Mouse (Mus musculus) CH12.LX (cell line): ENCODE measurements at regions not wholly inside any gene's neighbourhood (a gene's known extent, or its start where the extent isn't known, plus 50 kb on each side); places are given as distances from the start of the nearest gene placed in this dataset.

Experiments used
- DNase-seq: peaks from one replicate; pipeline ENCODE4 v3.0.0-alpha.2; 2013; ENCODE audit errors: extremely low read depth
- H3K27ac ChIP-seq: 2 replicates; pipeline ENCODE4 v1.5.1; 2012; ENCODE audit warnings: low read depth, mild to moderate bottlenecking, control low read depth, moderate library complexity; ENCODE audit not compliant: insufficient read depth
- H3K27me3 ChIP-seq: replicated peaks from 2 replicates; pipeline ENCODE3; 2012; ENCODE audit warnings: inconsistent platforms
- H3K36me3 ChIP-seq, 2 experiments: replicated peaks in 1 of 2; 2 replicates each; pipeline versions ENCODE3 to v1.6.1; 2012; ENCODE audit warnings: inconsistent platforms in 1 of 2, low read length in 1 of 2, mild to moderate bottlenecking in 1 of 2, mixed read lengths in 1 of 2, moderate library complexity in 1 of 2; ENCODE audit not compliant: control insufficient read depth in 1 of 2, insufficient read depth in 1 of 2
- H3K4me1 ChIP-seq, 2 experiments: 2 replicates each; pipeline ENCODE4 v1.6.1; 2012; ENCODE audit warnings: inconsistent platforms in 1 of 2, moderate library complexity in 1 of 2; ENCODE audit not compliant: insufficient read depth in 2 of 2, control insufficient read depth in 1 of 2
- H3K4me2 ChIP-seq: 2 replicates; pipeline ENCODE4 v1.6.1; 2012; ENCODE audit warnings: low read depth, mild to moderate bottlenecking, control low read depth; ENCODE audit not compliant: poor library complexity, insufficient read depth, severe bottlenecking
- H3K4me3 ChIP-seq, 3 experiments: fragments of 150-350 bp in 1 of 3; sonication (generic) in 1 of 3; replicated peaks in 1 of 3; 2 replicates each; pipeline versions ENCODE3 to v1.5.1; 2011 to 2012; ENCODE audit warnings: low read depth in 2 of 3, low read length in 2 of 3, mild to moderate bottlenecking in 2 of 3, moderate library complexity in 2 of 3, control low read depth in 1 of 3, improper control_type of control experiment in 1 of 3, inconsistent platforms in 1 of 3, mixed read lengths in 1 of 3; ENCODE audit not compliant: poor library complexity in 1 of 3
- H3K79me2 ChIP-seq: replicated peaks from 2 replicates; pipeline ENCODE4 v1.6.1; 2012; ENCODE audit warnings: mild to moderate bottlenecking, moderate library complexity; ENCODE audit not compliant: control insufficient read depth, poor library complexity, insufficient read depth, severe bottlenecking; ENCODE audit errors: extremely low read depth
- H3K9ac ChIP-seq: 2 replicates; pipeline ENCODE4 v1.6.1; 2012; ENCODE audit warnings: low read depth, mild to moderate bottlenecking, control low read depth, moderate library complexity; ENCODE audit not compliant: insufficient read depth
- H3K9me3 ChIP-seq: replicated peaks from 2 replicates; pipeline ENCODE3; 2012; ENCODE audit warnings: low read length, inconsistent platforms, mixed read lengths
- CHD1 ChIP-seq: IDR thresholded peaks from 2 replicates; pipeline ENCODE4 v1.6.1; 2012; ENCODE audit warnings: low read depth, low read length, improper control_type of control experiment, inconsistent platforms
- CTCF ChIP-seq, 2 experiments: IDR thresholded peaks in 1 of 2; conservative IDR thresholded peaks in 1 of 2; 2 replicates each; pipeline ENCODE4 v1.5.1; 2011 to 2012; ENCODE audit warnings: low read depth in 2 of 2, low read length in 2 of 2, improper control_type of control experiment in 1 of 2, inconsistent platforms in 1 of 2, mild to moderate bottlenecking in 1 of 2, moderate library complexity in 1 of 2
- E2F4 ChIP-seq: IDR thresholded peaks from 2 replicates; pipeline ENCODE4 v1.6.1; 2011; ENCODE audit warnings: low read depth, low read length, improper control_type of control experiment; ENCODE audit not compliant: insufficient replicate concordance
- EP300 ChIP-seq: IDR thresholded peaks from 2 replicates; pipeline ENCODE4 v1.6.1; 2011; ENCODE audit warnings: low read length, improper control_type of control experiment
- ETS1 ChIP-seq: conservative IDR thresholded peaks from 2 replicates; pipeline ENCODE4 v1.6.1; 2012; ENCODE audit warnings: low read depth, mild to moderate bottlenecking, inconsistent platforms, low read length, improper control_type of control experiment, moderate library complexity
- GABPA ChIP-seq: IDR thresholded peaks from 2 replicates; pipeline ENCODE4 v1.6.1; 2012; ENCODE audit warnings: low read depth, low read length, improper control_type of control experiment, inconsistent platforms; ENCODE audit not compliant: insufficient replicate concordance
- HCFC1 ChIP-seq: IDR thresholded peaks from 2 replicates; pipeline ENCODE4 v1.6.1; 2012; ENCODE audit warnings: low read depth, mild to moderate bottlenecking, inconsistent platforms, low read length, improper control_type of control experiment
- JUN ChIP-seq: IDR thresholded peaks from 2 replicates; pipeline ENCODE4 v1.6.1; 2011; ENCODE audit warnings: low read depth, mild to moderate bottlenecking, low read length, improper control_type of control experiment, moderate library complexity; ENCODE audit not compliant: insufficient read depth
- JUND ChIP-seq: conservative IDR thresholded peaks from 2 replicates; pipeline ENCODE4 v1.6.1; 2011; ENCODE audit warnings: low read depth, low read length, improper control_type of control experiment
- KAT2A ChIP-seq: IDR thresholded peaks from 2 replicates; pipeline ENCODE4 v1.6.1; 2012; ENCODE audit warnings: low read length, improper control_type of control experiment, inconsistent platforms; ENCODE audit not compliant: insufficient replicate concordance
- MAFK ChIP-seq: IDR thresholded peaks from 2 replicates; pipeline ENCODE4 v1.6.1; 2011; ENCODE audit warnings: low read length, improper control_type of control experiment; ENCODE audit not compliant: insufficient replicate concordance
- MXI1 ChIP-seq: IDR thresholded peaks from 2 replicates; pipeline ENCODE4 v1.6.1; 2011; ENCODE audit warnings: mild to moderate bottlenecking, low read depth, low read length, improper control_type of control experiment
- NRF1 ChIP-seq: IDR thresholded peaks from 2 replicates; pipeline ENCODE4 v1.6.1; 2014; ENCODE audit warnings: low read depth, mild to moderate bottlenecking, inconsistent platforms, low read length, improper control_type of control experiment, moderate library complexity
- PAX5 ChIP-seq: IDR thresholded peaks from 2 replicates; pipeline ENCODE4 v1.6.1; 2012; ENCODE audit warnings: low read length, inconsistent platforms, mixed read lengths
- POLR2A ChIP-seq: IDR thresholded peaks from 2 replicates; pipeline ENCODE4 v1.6.1; 2011; ENCODE audit warnings: low read depth, mild to moderate bottlenecking, improper control_type of control experiment, low read length
- SIN3A ChIP-seq: IDR thresholded peaks from 2 replicates; pipeline ENCODE4 v1.6.1; 2012; ENCODE audit warnings: low read length, improper control_type of control experiment, inconsistent platforms
- SMC3 ChIP-seq: IDR thresholded peaks from 2 replicates; pipeline ENCODE4 v1.6.1; 2011; ENCODE audit warnings: low read depth, low read length, improper control_type of control experiment
- UBTF ChIP-seq: IDR thresholded peaks from 2 replicates; pipeline ENCODE4 v1.6.1; 2012; ENCODE audit warnings: low read depth, mild to moderate bottlenecking, inconsistent platforms, low read length, improper control_type of control experiment, moderate library complexity
- USF1 ChIP-seq: IDR thresholded peaks from 2 replicates; pipeline ENCODE4 v1.6.1; 2014; ENCODE audit warnings: low read depth, mild to moderate bottlenecking, inconsistent platforms, low read length, improper control_type of control experiment
- ZKSCAN1 ChIP-seq: IDR thresholded peaks from 2 replicates; pipeline ENCODE4 v1.6.1; 2012; ENCODE audit warnings: low read depth, inconsistent platforms, low read length, improper control_type of control experiment, borderline replicate concordance
- ZMIZ1 ChIP-seq: IDR thresholded peaks from 2 replicates; pipeline ENCODE4 v1.6.1; 2012; ENCODE audit warnings: low read depth, mild to moderate bottlenecking, inconsistent platforms, low read length, improper control_type of control experiment
- ZNF384 ChIP-seq: IDR thresholded peaks from 2 replicates; pipeline ENCODE4 v1.6.1; 2012; ENCODE audit warnings: low read depth, low read length, improper control_type of control experiment, inconsistent platforms
- dilution Hi-C: fragments of 300-500 bp; cut with MboI; formaldehyde crosslinking; loops from 2 replicates; pipeline ENCODE4 v1.14.3; 2020; ENCODE audit warnings: low sequenced_read_pairs; ENCODE audit not compliant: extremely low pct_unique_long_range_greater_than_20kb, extremely low pct_ligation_motif_present
- in situ Hi-C: fragments of 300-500 bp; cut with MboI; formaldehyde crosslinking; loops from 3 replicates; pipeline ENCODE4 v1.14.3; 2019; ENCODE audit warnings: low sequenced_read_pairs, low pct_ligation_motif_present, low pct_unique_long_range_greater_than_20kb, mixed read lengths

GRCm38 (mm10) chr10:116693816-116694215 lies 112.5 kb upstream of the Cnot2 start:
- no peak overlapping the region for H3K27ac ChIP-seq
- no peaks in the 10 kb centered on the region for H3K36me3 ChIP-seq
- no peak overlapping the region for H3K4me2 ChIP-seq
- dilution Hi-C loops = no loop called here
- H3K79me2 ChIP-seq = no peaks in the 10 kb centered on the region
- H3K4me1 ChIP-seq = no peaks in the 10 kb centered on the region; a peak in 1 of 4 replicates
- H3K4me3 ChIP-seq = no peak overlapping the region
- H3K9me3 ChIP-seq = no peaks in the 10 kb centered on the region
- in situ Hi-C loops = no loop called here
- TF ChIP-seq GABPA (no peak), ZKSCAN1 (no peak), USF1 (no peak), ZNF384 (no peak), NRF1 (no peak), JUN (no peak), ETS1 (no peak), PAX5 (no peak), JUND (no peak), CTCF (conservative IDR thresholded peaks at IDR 0.05 in 1 of 2, IDR thresholded peaks at IDR 0.05 in 1 of 2; ENCODE audit: low read depth in 2 of 2, low read length in 2 of 2) (no peak), UBTF (no peak), MAFK (no peak), SIN3A (no peak), MXI1 (no peak), EP300 (no peak), HCFC1 (no peak), POLR2A (no peak)
- TF ChIP-seq, all 38 proteins: peak for 0
- no peaks in the 10 kb centered on the region for H3K27me3 ChIP-seq
- no peak overlapping the region for H3K9ac ChIP-seq
- DNase-seq = no peak

- H3K27ac ChIP-seq = no peak overlapping the region
- no peak for TF ChIP-seq ZMIZ1
- TF ChIP-seq JUN = no peak
- TF ChIP-seq E2F4 = no peak
- TF ChIP-seq MXI1 = no peak
- no peak for TF ChIP-seq CHD1
- TF ChIP-seq KAT2A = no peak
- TF ChIP-seq SMC3 = no peak
- H3K9ac ChIP-seq = no peak overlapping the region
- H3K4me1 ChIP-seq = no peaks in the 10 kb centered on the region
- in situ Hi-C loops (no loop called here), dilution Hi-C loops (no loop called here)
- H3K36me3 ChIP-seq = no peaks in the 10 kb centered on the region
- H3K9me3 ChIP-seq = no peaks in the 10 kb centered on the region
- DNase-seq = no peak
- H3K4me2 ChIP-seq = no peak overlapping the region
- H3K79me2 ChIP-seq = no peaks in the 10 kb centered on the region
- no peak overlapping the region for H3K4me3 ChIP-seq
- no peaks in the 10 kb centered on the region for H3K27me3 ChIP-seq
These were observed 105.4 kb upstream of the Cnot2 start for GRCm38 (mm10) chr10:116686741-116687140.
